Mouse (Mus musculus) right cerebral cortex, postnatal 25 days (tissue): ENCODE measurements around the gene Pvr.
"Not testable (repeated sequence)": the region's sequence is repeated elsewhere in the genome, so short reads cannot be mapped to it uniquely, and the experiment has no call there.

Source experiments
- DNase-seq: peaks from one replicate; pipeline ENCODE4 v3.0.0; 2022

Gene Pvr

DNA sequence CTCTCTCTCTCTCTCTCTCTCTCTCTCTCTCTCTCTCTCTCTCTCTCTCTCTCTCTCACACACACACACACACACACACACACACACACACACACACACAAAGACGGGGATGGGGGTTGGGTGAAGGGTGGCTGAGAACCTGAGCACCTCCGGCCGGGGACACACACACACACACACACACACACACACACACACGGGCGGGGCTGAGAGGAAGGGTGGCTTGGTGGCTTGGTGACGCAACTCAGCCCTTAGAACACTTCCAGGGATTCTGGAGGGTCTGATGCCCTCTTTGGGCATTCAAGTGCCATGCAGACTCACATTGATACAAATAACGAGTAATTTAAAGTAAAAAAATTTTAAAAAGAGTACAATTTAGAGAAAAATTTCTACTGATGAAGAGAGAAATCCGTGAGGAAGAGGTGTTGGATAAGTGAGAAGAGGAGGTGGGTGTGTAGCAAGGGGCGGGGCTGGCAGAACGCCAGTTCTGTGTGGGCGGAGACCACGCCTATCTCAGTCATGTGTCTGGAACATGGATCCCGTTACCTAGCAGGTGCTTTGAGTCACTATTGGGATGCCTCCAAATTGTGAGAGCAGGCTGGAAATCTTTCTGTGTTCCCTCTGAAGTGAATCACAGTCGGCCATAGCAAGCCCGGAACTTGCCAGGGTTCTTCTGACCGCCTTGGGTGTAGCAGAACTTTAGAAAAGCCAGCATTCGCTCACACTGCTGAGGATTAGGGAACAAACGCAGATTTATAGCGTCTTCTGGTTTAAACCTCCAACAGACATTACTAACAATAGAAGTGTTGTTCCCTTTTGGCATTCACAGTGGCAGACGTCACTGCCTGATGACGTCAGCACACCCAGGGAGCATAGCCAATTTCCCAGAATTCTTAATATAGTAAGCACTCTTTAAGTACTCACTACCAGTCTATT lies 12.2 kb upstream of the Pvr start:
- DNase-seq: peak; percentile 80

DNA sequence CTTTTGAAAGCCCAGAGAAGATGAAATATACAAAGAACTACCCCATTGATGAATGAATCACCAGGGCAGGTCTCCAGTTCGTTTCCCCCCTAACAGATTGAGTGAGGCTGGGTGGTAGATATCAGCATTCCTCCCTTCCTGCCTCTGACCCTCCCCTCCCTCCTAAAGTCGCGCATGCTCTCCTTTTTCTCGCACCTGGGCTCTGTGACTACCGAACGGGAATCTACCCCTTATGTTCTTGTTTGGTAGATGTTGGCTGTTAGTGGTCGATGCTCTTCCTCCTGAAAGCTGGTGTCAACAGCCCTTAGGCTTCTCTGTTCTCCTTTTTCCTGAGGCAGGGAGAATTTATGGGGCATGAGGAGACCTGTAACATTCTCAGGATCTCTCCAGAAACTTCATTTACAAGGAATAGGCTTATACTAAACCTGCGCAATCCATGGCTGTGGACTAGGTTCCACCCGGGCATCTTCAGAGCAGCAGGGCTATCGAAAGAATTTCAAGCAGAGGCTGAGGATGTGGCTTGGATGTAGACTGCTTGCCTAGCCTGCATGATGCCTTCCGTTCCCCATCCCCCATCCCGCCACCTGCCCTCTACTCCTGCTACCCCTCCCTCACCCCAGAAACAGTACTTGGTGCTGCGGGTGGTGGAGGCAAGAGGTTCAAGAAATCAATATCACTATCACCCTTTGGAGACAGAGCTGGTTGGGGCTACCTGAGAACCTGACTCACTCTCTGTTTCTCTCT lies 11.3 kb upstream of the Pvr start:
- DNase-seq: no peak

DNA sequence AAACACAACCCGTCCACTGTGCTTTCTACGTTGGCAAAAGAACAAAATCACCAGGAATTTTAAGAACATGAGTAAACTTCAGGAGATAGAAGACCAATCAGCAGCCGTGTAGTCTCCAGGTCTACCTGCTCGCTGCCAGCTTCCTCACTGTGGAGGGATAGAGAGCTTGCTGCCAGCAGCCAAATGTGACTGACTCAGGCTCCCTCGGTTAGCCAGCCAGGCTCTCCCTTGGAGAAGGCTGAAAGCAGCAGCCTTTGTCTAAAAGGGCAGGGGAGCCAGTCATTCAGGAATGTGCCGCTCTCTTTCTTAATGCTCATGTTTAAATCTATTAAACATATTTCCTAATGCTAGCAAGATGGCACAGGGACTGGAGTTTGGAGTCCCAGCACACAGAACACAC lies 9.5 kb upstream of the Pvr start:
- DNase-seq: not testable (repeated sequence)

DNA sequence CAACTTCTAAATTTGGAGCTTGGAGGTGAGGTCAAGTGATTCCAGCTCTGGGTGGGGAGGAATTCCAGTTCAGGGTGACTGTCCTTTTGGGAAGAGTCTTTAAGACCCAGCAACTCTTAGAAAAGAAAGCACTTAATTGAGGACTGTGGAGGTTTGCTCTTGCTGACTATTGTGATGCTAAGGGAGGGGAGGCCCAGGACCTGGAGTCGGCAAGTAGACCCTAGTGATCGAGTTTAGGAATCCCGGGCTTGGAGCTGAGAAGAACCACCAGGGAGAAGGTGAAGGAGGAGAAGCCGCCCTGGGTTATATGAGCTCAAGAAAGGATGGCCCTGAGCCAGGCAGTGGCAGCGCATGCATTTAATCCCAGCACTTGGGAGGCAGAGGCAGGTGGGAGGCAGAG lies 7.5 kb upstream of the Pvr start:
- DNase-seq: no peak

DNA sequence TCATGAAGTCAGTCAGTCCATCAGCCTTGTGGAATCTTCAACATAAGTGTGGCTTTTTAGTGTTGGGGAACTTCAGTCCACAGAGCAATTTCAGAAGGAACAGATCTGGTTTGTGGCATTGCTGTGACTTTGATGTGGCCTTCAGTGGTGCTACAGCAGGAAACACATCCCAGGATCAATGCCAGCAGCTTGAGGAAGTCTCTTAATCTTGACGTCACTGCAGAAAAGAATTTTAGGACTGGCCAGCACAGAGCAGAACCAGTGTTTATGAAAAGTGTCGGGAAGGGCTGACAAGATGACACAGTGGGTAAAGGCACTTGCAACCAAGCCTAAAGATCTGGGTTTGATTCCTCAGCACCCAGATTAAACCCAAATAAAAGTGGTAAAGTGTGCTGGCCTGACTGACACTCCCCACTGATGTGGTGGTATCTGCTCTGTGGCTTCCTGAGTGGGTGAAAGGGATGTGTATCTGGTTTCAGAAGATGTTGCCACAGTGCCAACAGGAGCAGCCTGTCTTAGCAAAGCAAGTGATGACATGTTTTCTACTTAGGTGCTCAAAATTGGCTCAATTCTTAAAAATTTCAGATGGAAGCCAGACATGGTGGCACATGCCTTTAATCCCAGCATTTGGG lies 6.0 kb upstream of the Pvr start:
- DNase-seq: no peak

DNA sequence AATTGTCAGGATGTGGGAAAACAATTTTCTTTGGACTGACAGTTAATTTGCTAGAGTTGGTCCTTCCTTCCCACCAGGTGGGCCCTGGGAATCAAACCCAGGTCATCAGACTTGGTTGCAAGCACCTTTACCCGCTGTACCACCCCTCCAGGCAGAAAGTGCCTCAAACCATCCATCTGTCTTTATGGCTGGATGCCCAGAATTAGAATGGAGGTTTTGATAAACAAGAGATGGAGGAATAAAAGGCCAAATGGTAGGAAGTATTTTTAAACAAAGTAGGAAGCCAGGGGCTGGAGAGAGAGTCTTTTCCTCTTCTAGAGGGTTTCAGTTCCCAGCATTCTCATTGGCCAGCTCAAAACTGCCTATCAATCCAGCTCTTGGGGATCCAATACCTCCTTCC lies 4.4 kb upstream of the Pvr start:
- no peak for DNase-seq

DNA sequence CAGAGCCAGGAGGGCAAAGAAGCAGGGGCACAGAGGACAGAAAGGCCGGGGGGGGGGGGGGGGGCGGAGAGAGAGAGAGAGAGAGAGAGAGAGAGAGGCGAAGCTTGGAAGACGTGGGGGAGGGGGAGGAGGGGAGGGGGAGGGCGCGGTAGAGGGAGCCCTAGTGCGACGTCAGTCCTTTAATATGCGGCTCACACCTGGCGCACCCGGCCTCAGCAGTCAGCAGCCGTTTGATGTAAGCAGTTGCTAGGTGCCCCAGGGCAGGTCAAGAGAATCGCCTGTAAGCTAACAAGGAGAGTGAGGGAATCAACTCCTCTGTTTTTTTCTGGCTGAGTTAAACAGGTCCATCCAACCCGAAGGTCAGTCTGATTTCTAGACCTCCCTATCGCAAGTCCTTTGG lies 2.8 kb upstream of the Pvr start:
- no peak for DNase-seq

DNA sequence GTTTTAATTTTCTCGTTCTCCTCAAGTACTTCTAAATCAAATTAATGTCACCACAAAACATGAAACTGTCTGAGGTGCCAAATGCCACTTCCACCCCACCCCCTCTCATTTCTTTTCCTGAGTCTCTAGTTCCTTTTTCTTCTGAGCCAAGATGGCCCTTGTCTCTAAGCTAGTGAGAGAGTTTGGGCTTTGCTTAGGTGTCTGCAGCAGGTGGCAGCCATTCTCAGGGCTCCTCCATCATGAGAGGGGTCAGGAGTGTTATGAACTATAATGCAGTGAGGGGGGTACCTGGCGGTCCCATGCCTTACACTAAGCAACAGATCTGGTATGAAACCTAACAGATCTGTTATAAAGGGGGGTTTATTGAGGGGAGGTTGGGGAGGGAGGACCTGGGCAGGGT lies 2.4 kb upstream of the Pvr start:
- DNase-seq: no peak

DNA sequence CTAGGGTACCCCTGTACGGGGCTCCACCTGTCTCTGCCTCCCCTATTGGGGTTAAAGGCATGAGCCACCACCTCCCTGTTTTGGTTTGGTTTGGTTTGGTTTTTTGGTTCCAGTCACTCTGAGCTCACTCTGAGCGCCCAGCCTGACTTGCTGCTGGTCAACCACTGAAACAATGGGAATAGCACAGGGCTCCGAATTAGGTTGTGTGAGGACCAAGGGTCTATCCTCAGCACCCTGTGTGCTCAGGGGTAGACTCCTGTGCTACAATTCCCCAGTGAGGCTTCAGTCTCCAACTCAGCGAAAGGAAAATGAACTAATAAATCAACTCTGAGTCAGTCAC lies 824 bp downstream of the Pvr start:
- DNase-seq: no peak

DNA sequence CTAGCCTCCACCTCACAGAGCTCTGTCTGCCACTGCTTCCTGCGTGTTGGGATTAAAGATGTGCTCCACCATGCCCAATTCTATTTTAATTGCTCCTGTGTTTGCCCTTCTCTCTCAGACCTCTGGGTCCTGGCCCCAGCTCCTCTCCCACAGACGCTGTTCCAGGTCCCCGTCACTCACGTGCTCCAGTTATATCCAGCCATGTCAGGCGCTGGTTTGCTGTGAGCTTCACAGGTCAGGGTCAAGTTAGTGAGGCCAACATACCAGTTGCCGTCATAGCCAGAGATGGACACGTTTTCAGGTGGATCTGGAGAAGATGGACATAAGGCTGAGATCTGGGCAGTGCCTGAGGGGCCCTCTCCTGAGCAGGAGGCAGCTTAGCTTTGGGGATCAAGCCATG lies 6.4 kb downstream of the Pvr start:
- DNase-seq: no peak

DNA sequence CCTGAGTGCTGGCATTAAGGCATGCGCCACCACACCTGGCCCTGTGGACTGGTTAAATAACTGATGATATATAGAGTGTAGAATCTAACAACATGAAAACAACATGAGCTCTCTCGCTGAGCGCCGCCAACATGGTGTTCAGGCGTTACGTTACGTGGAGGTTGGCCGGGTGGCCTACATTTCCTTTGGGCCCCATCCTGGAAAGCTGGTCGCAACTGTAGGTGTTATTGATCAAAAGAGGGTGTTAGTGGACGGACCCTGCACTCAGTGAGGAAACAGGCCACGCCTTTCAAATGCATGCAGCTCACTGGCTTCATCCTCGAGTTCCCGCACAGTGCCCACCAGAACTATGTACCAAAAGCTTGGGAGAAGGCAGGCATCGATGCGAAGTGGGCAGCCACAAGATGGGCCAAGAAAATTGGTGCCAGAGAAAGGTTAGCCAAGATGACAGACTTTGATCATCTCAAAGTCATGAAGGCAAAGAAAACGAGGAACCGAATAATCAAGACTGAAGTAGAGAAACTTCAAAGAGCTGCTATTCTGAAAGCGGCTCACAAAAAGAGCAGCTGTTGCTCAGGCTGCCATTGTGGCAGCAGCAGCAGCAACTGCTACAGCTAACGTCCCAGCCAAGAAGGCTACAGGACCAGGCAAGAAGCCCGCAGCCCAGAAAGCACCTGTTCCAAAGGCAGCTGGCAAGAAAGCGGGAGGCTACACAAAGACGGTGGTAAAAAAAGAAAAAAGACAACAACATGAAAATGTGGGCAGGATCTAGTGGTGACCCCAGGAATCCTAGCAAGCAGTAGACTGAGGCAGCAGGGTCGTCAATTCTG lies 9.1 kb downstream of the Pvr start:
- DNase-seq: no peak

DNA sequence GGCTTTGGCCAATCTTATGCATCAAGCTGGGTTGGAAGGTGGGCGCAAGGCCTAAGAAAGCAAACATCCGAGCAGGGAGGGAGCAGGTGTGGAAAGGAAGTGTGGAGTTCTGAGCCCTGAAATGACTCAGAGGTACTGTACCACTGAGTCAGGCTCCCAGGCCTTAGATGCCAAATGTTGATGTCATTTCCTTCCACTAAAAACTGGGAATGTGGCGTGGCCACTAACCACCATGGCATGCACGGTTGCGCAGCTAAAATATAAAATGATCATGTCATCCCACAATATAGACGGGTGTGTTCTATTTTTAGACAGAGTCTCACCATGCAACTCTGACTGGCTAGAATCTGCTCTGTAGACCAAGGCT lies 9.7 kb downstream of the Pvr start:
- DNase-seq: no peak

DNA sequence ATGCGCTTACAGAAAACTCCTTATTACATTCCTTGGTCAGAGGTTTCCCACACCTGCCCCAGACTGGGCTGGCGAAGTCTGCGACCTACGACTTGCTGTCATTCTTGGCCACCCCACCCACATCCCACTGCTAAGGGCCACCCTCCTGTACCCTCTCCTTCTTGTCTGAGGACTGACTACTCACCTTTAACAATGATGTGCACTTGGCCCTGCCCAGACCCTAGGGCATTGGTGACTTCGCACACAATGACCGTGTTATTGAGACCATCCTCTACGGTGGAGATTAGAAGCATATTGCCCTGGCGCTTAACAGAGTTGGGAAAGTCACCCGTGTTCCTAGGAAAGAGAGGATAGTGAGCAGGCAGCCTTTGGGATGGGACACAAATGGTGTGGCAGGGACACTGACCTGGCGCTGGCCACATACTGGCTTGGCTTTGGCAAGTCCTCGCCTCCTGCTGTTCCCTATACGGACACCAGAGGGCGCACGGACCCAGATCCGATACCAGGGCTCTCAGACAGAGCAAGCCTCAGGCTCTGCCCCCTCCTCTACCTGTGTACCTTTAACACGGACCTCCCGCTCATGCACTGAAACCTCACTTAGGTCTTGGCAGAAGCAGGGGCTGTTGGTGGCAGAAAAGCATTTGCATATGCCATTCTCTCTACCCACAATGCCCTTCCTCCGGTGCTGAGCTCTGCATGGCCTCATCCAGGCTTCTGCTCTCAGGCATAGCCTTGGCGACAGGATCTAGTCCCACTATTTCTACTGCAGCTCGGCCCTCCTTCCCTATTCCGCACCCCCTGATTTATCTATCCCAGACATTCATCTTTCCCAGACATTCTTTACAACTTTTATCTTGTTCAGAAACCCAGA lies 10.3 kb downstream of the Pvr start:
- DNase-seq: peak; percentile 64

DNA sequence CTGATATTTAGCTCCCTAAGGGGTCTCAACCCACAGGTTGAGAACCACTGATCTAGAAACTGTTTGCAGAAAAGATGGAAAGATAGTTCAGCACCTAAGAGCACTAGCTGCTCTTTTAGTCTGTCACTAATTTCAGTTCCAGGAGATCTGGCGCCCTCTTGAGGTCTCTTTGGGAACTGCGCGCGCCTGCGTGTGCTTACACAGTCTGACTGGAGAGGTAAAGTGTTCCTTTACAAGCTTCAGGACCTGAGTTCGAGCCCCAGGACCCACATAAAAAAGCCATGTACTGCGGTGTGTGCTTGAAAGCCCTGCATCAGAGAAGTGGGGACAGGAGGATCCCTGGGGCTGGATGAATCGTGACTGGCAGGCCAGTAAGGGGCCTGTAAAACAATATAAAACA lies 31.1 kb downstream of the Pvr start:
- DNase-seq: no peak

DNA sequence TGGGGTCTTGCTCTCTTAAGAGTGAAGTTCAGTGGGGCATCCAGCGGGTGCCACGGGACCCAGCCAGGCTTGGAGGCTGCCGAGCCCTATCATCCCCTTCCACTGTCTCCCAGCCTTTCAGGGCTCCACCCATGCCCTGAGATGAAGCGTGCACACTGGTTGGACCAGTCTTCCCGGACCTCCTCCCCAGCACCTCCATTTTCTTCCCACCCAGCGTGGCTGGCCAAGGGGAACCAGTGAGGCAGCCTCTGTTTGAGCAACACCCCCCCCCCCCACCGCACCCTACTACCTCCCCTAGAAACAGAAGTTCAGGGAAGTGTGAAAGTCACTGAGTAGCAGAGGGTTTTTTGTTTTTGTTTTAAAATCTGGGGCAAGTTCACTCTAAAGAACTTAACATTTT lies 33.1 kb downstream of the Pvr start, which contains the start of gene Ceacam19:
Gene Ceacam19, minus strand, starts transcription at position 117 of the 400 bp plus-strand sequence.
- DNase-seq: no peak

DNA sequence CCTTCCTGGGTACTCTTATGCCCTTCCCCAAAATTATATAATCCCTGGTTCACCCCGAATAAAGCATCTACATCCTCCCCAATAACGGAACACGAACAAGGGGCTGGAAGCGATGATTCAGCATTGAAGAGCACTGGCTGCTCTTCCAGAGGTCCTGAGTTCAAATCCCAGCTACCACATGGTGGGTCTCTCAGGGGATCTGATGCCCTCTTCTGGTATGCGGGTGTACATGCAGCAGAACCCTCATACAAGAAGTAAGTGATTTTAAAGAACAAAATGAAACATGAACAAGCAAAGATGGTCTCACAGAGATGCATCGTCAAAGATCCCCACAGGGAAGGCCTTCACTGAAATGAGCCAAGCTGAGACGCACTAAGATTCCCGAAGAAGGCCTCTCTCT lies 40.2 kb downstream of the Pvr start:
- DNase-seq: no peak

DNA sequence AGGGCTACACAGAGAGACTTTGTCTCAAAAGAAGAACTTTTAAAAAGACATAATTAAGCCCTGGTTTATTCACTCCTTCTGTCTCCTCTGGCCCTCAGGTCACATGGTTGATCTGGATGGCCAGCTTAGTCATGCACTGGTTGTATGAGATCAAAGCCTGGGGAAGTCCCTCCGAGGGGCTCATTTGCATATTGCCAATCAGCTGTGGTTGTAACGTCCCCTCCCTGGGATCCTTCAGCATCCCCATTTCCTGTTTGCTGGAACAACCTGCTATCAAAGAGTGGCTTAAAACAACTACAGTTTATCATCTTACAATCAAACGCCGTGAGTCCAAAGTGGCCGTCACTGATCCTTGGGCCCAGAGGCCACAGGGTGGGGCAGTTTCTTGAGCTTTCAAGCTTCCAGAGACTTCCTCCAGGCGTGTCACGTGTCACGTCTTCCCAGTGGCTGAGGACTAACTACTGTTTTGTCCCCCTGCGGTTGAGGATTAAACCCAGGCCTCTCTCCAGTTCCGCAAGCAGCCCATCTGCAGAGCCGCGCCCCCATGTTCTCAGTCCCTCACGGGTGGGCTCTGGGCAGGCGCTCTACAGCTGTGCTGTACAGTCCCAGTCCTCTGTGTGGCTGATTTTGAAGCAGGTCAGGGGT lies 44.1 kb downstream of the Pvr start:
- DNase-seq: no peak

DNA sequence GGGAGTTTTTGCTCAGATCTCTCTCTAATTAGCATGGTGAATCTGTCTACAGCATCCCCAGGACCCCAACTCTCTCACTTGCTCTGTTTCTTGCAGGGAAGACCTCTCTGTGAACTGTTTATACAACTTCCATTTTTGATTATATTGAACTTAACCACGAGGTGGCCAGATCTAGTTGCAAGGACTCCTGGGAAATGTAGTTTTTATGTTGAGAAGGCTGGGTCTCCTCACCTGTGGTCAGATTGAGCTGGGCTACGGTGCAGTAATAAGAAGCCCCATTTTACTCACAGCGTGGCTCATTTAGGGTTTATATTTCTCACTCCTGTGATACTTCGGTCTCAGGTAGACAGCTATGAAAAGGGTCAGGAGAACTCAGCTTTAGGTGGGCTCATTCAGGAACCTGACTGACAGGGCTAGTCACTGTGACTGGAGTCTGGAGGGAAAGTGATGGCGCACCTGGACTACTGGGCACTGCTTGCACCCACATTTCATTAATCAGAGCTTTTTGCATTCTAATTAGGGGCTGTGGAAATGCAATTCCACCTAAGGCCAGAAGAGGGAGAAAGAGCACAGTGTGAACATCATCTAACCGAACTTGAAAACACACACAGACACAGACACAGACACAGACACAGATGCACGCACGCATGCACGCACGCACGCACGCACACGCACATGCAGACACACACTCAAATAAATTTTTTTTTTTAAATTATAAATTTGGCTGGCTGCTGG lies 44.8 kb downstream of the Pvr start:
- DNase-seq: no peak

DNA sequence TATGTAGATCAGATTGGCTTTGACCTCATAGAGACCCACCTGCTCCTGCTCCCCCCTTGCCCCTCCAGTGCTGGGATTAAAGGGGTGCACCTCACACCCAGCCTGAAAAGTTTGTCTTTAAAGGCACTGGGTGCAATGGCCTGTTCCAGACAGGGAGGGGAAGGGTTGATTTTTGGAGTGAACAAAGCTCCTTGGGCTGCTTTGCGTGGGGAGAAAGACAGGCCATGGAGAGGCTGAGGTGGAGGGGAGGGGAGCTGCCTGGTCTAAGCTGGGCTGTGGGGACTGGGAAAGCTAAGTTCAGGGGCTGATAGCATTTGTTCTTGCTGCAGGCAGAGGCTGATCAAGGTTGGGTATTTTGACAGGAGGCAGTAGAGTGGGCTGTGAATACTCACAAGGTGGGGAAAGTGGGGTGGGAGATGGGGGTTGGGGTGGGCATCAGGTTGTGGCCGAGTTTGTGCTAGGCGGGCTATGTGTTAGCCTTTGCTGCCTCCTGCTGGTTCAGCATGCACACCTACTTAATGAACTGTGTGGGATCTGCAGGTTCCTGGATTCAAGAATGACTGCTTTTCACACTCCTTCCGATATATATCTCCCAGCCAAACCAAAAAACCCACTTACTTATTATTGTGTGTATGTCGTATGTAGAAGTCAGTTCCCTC lies 48.9 kb downstream of the Pvr start:
- no peak for DNase-seq

DNA sequence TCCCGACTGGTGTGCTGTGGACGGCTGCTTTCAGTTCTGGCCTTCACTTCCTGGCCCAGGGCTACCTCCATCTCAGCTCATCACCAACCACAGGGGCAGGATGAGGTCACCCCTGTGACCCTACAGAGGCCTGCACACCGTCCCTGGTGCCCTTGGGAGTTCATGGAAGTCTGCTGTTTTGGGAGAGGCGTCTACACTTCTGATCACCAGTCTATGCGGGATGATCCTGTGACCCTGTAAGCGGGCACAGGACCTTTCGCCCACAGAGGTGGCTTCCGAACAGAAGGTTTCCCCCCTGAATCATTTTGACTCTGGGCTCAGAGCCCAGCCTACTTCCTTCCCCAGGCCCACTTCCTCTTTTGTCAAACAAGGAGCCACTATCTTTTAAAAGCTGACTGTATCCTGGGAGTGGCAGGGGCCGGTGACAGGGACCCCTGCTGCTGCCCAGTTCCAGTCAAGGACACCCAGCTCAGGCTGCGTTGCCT lies 49.8 kb downstream of the Pvr start:
- DNase-seq: no peak
